Mouse (Mus musculus) mouse embryonic stem cell (cell line): Measurements from ENCODE around the gene F12.

Experiments used
- in situ Hi-C, 2 experiments: fragments of 300-500 bp; cut with MboI; formaldehyde crosslinking; loops; 1 replicate in 1 of 2; 3 replicates in 1 of 2; pipeline ENCODE4 v1.14.3; 2019 to 2020; ENCODE audit warnings: low sequenced_read_pairs in 2 of 2, low pct_unique_long_range_greater_than_20kb in 1 of 2, mixed read lengths in 1 of 2; ENCODE audit not compliant: unreplicated experiment in 1 of 2

F12 gene

GRCm38 (mm10) chr13:55399300-55400038 lies 27.1 kb downstream of the F12 start:
- in situ Hi-C loops = loop anchor here in 1 of 2 experiments (10.0 kb wide), 1 partner anchor 75 kb away; no protein-coding TSS in a partner anchor

- in situ Hi-C loops = no loop called here
These were observed 28.5 kb downstream of the F12 start, which contains the start of gene Slc34a1 for GRCm38 (mm10) chr13:55398088-55398487. Gene Slc34a1 (plus strand): TSS chr13:55398187.

DNA sequence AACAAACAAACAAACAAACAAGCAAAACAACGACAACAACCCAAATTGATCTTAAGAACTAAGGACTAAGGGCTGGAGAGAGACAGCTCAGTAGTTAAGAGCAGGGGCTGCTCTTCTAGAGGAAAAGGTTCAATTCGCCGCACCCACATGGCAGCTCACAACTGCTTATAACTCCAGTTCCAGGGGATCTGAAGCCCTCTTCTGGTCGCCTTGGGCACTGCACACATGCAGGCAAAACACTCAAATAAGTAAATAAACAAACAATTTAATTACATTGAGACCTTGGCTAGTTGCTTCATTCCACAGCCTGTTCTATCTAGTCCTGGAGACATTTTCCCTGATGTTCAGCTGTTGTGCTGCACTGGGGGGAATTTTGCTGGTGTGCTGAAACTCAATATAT lies 33.7 kb downstream of the F12 start:
- in situ Hi-C loops = no loop called here

GRCm38 (mm10) chr13:55391626-55392029 lies 35.0 kb downstream of the F12 start:
- in situ Hi-C loops = no loop called here

GRCm38 (mm10) chr13:55390644-55391043 lies 35.9 kb downstream of the F12 start:
- in situ Hi-C loops = no loop called here

GRCm38 (mm10) chr13:55381790-55382189 lies 44.8 kb downstream of the F12 start:
- in situ Hi-C loops = no loop called here

DNA sequence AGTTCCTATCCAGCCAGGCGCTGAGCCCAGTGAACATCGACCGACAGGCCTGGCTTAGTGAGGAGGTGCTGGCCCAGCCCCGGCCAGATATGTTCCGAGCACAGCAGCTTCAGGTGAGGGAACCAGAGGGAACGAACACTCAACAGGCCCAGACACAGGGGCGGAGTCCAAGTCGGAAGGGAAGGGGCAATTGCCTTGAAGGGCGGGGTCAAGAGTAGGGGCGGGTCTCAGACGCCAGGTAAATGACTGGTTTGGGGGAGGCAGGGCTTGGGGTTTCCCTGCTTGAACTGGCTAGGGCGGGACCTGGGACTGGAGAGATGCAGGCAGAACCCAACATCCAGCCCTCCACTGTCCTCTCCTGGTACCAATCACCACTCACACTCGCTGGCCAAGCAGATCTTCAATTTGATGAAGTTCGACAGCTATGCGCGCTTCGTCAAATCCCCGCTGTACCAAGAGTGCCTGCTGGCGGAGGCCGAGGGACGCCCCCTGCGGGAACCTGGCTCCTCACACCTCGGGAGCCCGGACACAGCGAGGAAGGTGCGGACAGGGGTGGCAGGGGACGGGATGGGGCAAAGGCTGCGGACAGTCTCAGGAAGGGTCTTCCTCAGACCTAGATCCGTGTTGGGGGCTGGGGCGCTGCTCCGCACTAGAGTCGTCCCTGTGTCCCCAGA lies 47.5 kb downstream of the F12 start:
- in situ Hi-C loops = no loop called here

GRCm38 (mm10) chr13:55375877-55376276 lies 50.7 kb downstream of the F12 start:
- in situ Hi-C loops = no loop called here

DNA sequence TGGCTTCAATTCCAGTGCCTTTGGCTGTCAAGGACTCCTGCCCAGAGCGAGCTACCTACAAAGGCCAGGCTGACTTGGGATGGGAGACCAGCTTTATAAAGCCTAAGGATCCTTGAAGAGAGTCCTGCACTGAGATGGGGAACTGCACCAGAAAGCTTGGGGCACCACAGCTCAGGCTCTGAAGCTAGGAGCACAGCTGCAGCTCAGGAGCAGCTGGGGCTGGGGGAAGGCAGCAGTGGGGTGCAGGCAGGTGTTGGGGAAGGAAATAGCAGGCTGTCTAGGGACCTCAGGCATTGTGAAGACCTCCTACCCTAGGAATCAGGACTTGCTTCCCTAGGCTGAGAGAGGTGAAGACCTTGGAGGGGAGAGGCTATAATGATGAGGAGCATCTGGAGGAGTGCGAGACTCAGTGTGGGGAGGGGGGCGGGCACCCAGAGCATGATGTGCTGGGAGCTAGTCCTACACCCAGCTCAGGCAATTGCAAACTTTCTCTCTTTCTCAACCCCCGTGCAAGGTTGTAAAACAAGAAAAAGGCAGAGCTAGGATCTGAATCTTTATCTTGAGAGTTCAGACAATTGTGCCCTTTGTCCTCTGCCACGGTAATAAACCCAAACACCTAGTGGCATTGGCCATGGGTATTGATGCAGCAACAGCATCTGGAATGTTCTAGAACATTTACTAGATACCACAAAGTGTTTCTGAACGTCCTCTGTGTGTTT lies 52.2 kb downstream of the F12 start:
- in situ Hi-C loops = no loop called here

GRCm38 (mm10) chr13:55371740-55372139 lies 54.9 kb downstream of the F12 start:
- in situ Hi-C loops = no loop called here

DNA sequence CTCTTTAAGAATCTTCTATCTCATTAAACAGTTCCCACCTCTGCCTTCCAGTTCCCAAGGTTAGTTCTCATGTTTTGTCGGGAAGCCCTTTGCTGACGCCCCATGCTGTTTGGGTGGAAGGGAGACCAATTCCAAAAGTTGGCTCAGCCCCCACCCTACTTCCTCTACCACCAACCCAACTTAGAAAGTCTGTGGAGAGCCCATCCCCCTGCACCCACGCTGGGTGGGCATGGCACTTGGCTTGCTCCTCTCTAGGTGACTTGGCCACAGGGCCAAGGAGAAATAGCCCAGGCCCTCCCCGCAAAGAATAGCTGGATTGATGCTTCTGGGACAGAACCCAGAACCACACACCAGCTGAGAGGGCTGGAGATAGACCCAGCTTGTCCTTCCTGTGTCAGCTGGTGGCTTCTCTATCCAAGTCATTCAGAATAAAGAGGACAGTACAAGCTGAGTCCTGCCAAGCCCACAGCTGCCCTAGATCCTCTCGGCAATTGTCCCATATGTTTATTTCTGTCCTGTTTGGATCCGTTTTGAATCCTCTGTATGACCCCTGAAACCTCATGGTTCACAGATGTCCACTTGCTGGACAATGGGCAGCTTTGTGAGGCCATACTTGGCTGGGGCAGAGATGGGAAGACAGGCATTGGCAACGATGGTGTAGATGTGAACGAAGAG lies 55.4 kb downstream of the F12 start:
- in situ Hi-C loops = no loop called here

GRCm38 (mm10) chr13:55370234-55370633 lies 56.4 kb downstream of the F12 start:
- in situ Hi-C loops = no loop called here

DNA sequence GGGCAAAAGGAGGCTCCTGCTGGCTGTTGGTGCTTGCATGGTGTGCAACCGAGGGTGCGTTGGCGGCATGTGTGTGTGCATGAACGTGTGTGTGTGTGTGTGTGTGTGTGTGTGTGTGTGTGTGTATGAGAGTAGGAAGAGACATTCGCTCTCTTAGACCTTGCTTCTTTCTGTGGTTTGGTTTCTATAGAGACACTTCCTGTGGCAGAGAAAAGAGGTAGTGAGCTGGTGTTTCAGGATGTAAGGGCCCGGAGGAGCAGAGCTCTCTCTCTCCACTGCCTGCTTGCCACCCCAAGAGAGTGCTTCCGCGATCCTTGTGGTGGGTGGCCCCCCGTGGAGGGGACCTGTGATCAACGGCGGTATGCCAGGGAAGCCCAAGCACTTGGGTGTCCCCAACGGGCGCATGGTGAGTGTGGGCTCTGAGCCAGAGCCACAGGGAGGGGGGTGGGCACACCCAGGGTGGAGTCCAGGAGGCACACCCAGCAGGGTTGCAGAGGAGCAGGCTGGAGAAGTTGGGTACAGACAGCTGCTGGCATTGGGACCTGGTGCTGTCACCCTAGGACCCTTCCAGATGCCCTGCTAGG lies 57.0 kb downstream of the F12 start, which contains the start of gene Rgs14:
Gene Rgs14 (plus strand): TSS at position 202 of the 584 bp plus-strand sequence.
- in situ Hi-C loops = no loop called here

GRCm38 (mm10) chr13:55368401-55368800 lies 58.2 kb downstream of the F12 start:
- in situ Hi-C loops = no loop called here
